Mouse (Mus musculus) gastrocnemius, postnatal 10 days (tissue): ENCODE measurements around the gene Panx1. TPM values are rescaled to one million over a fixed set of nuclear protein-coding genes. Genes with fewer than 3 reads are reported as not detected.

ENCODE experiments used
- DNase-seq: peaks from one replicate; pipeline ENCODE4 v3.0.0; 2021; ENCODE audit warnings: mixed read lengths
- total RNA-seq, 2 experiments: library from RNA; stranded (reverse); gene quantifications; 2 replicates each; pipeline ENCODE4 v1.2.3; 2021

Panx1 gene
- total RNA-seq, 2 experiments from 2014 or later, result 28.9 to 40.4 TPM

GRCm38 (mm10) chr9:15023049-15023448 lies 22.2 kb downstream of the Panx1 start:
- DNase-seq, result no peak

GRCm38 (mm10) chr9:15021156-15021555 lies 24.1 kb downstream of the Panx1 start:
- no peak for DNase-seq

- no peak for DNase-seq
Measured at GRCm38 (mm10) chr9:15020561-15021080, 24.7 kb downstream of the Panx1 start.

GRCm38 (mm10) chr9:15018756-15019131 lies 26.5 kb downstream of the Panx1 start:
- DNase-seq, result no peak

- DNase-seq, result no peak
Measured at GRCm38 (mm10) chr9:15017791-15018755, 27.2 kb downstream of the Panx1 start.

- DNase-seq, result peak; percentile 71
Measured at GRCm38 (mm10) chr9:15015223-15015956, 29.9 kb downstream of the Panx1 start.

GRCm38 (mm10) chr9:15007566-15007965 lies 37.7 kb downstream of the Panx1 start:
- no peak for DNase-seq

GRCm38 (mm10) chr9:15004298-15004685 lies 41.0 kb downstream of the Panx1 start:
- DNase-seq, result no peak

- no peak for DNase-seq
Measured at GRCm38 (mm10) chr9:15003676-15004297, 41.5 kb downstream of the Panx1 start.

- no peak for DNase-seq
Measured at GRCm38 (mm10) chr9:15002995-15003613, 42.2 kb downstream of the Panx1 start.

- no peak for DNase-seq
Measured at GRCm38 (mm10) chr9:14998790-14999189, 46.5 kb downstream of the Panx1 start.

GRCm38 (mm10) chr9:14997271-14998055 lies 47.8 kb downstream of the Panx1 start:
- no peak for DNase-seq

- no peak for DNase-seq
Measured at GRCm38 (mm10) chr9:14995525-14995924, 49.8 kb downstream of the Panx1 start.

- DNase-seq, result no peak
Measured at GRCm38 (mm10) chr9:14988606-14989293, 56.5 kb downstream of the Panx1 start.

- DNase-seq, result no peak
Measured at GRCm38 (mm10) chr9:14983141-14983540, 62.1 kb downstream of the Panx1 start.

GRCm38 (mm10) chr9:14982683-14983082 lies 62.6 kb downstream of the Panx1 start:
- DNase-seq, result no peak

GRCm38 (mm10) chr9:14981539-14982155 lies 63.6 kb downstream of the Panx1 start:
- DNase-seq, result no peak

GRCm38 (mm10) chr9:14974251-14975232 lies 70.7 kb downstream of the Panx1 start:
- DNase-seq, result no peak

GRCm38 (mm10) chr9:14973762-14974161 lies 71.5 kb downstream of the Panx1 start:
- DNase-seq, result no peak
